Mouse (Mus musculus): Measurements from ENCODE around the gene Ptp4a2.
"Not testable (repeated sequence)": the region's sequence is repeated elsewhere in the genome, so short reads cannot be mapped to it uniquely, and the experiment has no call there.

Ptp4a2 gene

DNA sequence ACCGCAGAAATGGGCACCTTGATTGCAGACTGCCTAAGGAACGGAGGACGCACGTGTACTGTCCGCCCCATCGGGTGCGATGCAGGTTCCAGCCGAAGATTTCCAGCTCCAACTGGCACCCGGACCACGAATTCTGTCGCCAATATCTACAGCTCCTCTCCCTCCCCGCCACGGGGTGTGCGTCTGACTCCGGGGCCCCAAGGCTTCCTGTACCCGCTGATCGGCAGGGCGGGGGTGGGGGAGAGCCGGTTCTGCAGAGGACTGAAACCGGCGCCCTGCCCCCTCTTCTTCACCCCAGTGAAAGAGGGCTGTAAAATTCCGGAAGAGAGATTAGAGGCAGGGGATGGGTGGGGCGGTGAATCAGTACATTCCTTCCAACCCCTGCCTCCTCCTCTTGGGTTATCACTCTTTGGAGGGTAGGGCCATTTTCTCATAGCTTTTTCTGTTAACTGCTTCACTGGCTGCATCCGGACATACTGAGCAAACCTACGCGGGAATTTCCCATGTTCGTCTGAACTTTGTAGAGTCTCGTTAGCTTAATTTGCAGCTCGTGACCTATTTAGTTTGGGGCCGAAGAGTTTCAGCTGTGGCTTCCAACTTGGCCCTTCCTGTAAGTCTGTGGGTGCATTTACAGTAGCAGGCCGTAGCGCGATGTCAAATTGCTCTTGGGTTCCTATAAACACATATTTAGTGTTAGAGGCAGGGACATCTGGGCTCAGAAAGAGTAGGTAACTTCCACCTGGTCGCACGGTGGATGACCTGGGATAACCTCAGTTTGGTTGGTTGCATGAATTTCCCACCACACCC is at the start of gene Ptp4a2:
Ptp4a2 (plus strand) TSS at position 422 of the 807 bp plus-strand sequence.
- CTCF ChIA-PET = interaction anchor here (0.6 to 1.3 kb wide), 5 partner anchors 9 to 53 kb away, joined by 3 to 4 read pairs (median 3); no protein-coding TSS in a partner anchor

DNA sequence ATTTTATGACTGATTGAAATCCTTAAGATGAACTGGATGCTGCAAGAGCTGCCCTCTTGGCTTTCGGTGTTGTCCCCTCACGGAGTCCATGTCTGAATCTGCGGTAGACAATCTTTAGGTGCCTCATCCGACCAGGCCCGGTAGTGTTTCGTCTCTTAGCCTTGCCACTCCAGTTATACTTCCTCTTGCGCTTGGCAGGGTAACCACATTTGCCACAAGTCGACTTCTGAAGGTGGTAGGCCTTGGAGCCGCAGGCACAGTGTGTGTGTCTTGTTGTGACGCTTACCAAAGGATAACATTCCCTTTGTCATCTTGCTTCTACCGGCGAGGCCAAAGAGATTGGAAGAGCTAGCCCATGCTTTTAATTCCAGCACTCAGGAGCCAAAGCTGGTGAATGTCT is 49.4 kb upstream of the Ptp4a2 start:
- CTCF ChIA-PET = interaction anchor here (0.6 kb wide), 1 partner anchor 24 kb away, joined by 3 read pairs; no protein-coding TSS in a partner anchor

DNA sequence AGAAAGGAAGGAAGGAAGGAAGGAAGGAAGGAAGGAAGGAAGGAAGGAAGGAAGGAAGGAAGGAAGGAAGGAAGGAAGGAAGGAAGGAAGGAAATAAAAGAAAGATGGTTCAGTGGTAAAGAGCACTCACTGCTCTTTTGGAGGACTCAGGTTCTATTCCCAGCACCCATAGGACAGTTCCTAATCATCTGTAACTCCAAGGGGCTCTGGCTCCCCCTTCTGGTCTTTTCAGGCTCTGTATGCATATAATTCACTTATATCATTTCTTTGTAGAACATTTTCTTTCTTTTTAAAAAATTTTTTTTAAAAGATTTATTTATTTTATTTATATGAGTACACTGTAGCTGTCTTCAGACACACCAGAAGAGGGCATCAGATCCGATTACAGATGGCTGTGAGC is 48.5 kb upstream of the Ptp4a2 start:
- CTCF ChIA-PET = not testable (repeated sequence)

DNA sequence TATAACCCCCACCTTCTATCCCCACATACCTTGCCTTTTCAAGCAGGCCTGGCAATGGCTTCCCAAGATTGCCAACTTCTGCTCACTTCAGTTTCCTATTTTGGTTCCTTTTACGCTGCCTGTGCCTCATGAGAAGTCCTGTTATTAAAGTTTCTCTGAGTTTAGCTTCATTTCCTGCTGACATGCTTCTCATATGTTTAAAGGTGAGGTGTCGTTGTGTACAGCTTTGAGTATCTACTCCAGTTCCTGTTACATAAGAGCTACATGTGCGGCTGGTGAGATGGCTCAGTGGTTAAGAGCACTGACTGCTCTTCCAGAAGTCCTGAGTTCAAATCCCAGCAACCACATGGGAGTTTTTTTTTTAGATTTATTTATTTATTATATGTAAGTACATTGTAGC is 45.7 kb upstream of the Ptp4a2 start:
- CTCF ChIA-PET = no interaction called here

DNA sequence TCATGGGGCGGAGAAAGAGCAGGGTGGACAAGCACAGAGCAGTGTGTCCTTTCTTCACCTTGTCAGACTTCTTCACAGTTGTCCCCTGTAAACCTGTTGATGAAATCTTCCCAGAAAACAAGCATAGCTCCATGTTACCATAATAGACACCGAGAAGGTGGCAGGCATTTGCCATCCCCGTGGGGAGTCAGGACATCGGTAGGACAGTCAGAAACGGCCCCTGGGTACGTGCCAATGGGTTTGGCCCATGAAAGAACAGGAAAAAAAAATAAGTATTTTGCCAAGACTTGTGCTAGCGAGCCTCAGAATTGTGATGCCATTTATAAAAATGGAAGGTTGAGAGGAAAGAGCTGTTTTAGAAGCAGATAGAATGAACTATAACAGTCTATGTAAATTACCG is 43.2 kb upstream of the Ptp4a2 start:
- CTCF ChIA-PET = interaction anchor here (0.6 kb wide), 1 partner anchor 58 kb away, joined by 3 read pairs; no protein-coding TSS in a partner anchor

DNA sequence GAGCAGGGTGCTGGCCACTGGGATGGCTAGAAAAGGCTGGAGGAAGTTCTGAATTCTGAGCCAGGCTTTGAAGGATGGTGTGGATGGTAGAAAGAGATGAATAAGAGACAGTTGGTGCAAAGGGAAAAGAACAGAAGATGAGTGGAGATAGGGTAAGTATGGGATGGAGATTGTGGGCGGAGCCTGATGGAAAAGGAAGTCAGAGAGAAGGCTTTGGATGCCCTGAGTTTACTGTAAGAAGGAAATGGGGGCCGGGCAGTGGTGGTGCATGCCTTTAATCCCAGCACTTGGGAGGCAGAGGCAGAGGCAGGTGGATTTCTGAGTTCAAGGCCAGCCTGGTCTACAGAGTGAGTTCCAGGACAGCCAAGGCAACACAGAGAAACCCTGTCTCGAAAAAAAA is 42.3 kb upstream of the Ptp4a2 start:
- CTCF ChIA-PET = not testable (repeated sequence)

DNA sequence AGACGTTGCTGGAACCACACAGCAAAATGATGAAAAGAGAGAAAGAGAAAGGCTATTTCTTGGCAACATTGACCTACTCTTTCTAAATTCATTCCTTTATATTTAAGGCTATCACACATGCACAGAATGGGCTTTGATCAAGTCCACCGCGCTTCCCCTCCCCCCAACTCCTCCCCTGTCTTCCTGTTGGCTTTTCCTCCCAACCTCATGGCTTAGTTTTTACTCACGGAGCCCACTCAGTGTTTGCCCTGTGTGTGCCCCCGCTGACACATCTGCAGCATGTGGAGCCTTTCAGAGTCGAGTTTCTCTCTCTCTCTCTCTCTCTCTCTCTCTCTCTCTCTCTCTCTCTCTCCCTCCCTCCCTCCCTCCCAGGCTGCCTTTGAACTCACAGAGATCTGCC is 40.4 kb upstream of the Ptp4a2 start:
- CTCF ChIA-PET = interaction anchor here (0.6 to 1.7 kb wide), 2 partner anchors 19 to 74 kb away, joined by 4 to 5 read pairs; partner anchors contain the start of gene Tmem39b

DNA sequence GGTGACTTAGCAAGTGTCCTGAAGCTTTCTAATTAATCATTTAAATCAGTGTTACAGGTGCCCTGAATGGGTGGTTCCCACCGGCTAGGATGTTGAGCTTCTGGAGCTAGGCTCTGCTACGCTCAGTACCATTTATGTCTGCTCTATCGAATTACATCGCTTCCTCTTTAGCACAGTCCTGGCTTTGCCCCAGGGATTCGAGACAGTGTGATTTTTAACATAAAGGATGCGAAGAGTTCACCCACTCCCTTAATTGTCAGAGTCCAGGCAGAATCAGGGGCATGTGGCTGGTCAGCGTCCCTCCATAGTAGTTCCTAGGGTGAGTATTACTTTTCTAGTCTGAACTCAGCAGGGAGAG is 39.7 kb upstream of the Ptp4a2 start:
- CTCF ChIA-PET = interaction anchor here (1.7 kb wide), 1 partner anchor 75 kb away, joined by 4 read pairs; the partner anchor contains the start of gene Tmem39b

DNA sequence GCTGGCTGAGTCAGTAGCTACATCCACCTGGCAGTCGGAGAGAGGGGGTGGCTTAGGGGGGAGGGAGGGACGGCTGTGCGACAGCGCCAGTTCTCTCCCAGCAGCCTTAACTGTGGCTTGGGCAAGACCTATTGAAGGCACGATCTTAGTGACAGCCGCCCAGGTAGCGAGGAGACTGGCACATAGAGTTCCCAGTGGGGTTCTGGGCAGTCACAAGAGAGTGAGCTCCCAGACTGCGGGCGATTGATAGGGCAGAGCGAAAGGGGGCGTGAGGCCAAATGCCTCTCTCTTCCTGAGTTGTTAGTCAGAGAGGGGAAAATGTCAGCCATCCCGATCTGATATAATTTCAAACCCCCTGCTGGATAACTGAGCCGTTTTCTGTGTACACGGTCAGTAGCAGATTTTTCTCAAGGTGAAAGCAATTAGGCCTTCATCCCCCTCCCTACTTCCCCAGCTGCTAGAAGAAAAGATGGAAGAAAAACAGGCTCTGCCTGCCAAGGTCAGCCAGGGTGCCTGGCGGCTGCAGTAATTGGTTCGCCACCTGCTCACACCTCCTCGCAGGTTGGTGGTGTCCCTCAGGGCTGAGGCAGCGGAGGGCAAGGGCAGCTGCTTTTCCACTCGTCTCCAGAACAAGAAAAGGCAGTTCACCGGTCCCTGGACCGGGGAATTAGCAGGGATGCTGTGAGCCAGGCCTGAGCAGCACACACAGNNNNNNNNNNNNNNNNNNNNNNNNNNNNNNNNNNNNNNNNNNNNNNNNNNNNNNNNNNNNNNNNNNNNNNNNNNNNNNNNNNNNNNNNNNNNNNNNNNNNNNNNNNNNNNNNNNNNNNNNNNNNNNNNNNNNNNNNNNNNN is 39.1 kb upstream of the Ptp4a2 start:
- CTCF ChIA-PET = interaction anchor here (1.7 kb wide), 1 partner anchor 76 kb away, joined by 4 read pairs; the partner anchor contains the start of gene Tmem39b

DNA sequence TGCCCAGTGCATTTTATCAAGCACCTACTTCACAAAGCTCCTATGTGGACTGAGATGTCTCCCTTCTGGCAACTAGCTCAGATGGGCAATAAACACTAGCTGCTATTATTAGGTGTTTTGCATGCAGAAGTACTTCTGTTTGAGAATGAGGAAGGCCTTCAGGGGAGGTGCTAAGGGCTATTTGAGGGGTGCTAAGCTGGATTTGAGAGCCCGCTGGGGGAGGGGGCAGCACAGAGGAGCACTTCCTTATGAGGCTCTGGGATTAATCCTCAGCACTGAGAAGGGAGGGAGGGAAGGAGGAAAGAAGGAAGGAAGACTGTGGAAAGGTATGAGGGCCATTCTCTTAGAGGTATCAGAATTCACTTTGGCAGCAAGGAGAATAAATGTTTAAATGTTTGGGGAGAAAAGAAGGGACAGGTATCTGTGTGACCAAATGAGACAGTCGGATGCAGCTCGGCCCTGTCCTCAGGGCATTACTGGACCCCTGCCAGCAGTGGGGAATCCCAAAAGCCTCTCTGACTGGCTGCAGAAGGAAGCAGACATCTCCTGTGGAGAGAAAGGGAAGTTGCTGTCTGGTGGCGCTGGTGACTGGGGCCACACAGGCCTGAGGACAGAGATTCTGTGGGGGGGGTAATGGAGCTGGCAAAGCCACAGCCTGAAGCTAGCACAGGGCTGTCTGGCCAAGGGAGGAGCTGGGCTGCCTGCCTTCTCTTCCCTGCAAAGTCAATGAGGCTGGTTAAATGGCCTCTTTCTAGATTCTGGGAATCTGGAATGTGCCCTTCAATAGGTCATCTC is 28.9 kb upstream of the Ptp4a2 start:
- CTCF ChIA-PET = interaction anchor here (0.6 kb wide), 1 partner anchor 78 kb away, joined by 4 read pairs; no protein-coding TSS in a partner anchor

DNA sequence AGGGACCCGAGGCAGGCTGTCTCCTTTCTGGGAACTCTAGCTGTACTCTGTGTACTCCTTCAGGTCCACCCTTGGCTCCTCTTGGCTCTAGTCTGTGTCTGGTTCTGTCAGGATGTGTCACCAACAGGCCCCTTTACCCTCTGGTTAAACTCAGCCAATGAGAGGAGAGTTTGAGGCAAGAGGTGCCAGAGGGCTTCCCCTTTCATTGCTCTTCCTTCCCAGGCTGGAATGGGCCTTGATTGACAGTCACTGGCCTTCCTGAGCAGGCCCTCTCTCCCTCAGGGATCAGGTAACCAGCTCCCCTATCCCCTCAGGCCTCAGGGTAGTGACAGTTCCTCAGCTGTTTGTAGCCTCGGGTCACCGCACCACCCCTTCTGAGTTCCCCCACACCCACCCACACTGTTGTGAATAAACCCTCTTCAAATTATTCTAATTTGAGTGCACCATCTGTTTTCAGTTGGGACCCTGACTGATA is 28.1 kb upstream of the Ptp4a2 start:
- CTCF ChIA-PET = interaction anchor here (0.7 kb wide), 1 partner anchor 58 kb away, joined by 3 read pairs; no protein-coding TSS in a partner anchor

DNA sequence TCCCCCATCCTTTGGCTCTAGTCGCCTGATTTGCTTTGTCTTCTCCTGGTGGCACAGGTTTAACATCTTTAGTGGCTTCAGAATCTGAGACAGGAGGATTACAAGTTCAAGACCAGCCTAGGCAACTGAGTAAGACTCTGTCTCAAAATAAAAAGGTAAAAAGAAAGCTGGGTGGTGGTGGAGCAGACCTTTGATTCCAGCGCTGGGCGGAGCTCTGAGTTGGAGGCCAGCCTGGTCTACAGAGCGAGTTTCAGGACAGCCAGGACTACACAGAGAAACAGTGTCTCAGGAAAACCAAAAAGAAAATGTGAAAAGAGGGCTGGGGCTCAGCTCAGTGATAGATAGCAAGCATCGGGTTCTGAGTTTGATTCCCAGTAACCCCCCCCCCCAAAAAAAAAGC is 27.5 kb upstream of the Ptp4a2 start:
- CTCF ChIA-PET = interaction anchor here (0.7 to 1.0 kb wide), 2 partner anchors 57 to 83 kb away, joined by 3 read pairs; no protein-coding TSS in a partner anchor

DNA sequence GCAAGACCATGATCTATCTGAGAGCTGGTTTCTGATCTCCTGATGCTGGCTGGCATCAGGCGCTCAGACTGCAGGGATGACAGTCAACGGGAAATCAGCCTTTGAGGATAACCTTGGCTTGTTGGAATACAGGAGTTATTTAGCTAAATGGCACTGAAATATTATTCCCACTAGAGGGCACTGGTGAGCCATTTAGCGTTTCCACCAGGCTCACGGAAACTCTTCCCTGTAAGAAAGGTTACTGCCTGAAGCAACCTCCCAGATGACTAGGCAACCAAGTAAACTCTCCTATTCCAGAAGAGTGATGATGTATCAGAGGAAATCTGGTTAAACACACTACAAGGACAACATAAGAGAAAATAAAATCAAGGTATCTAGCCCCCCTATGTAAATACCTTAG is 25.8 kb upstream of the Ptp4a2 start:
- CTCF ChIA-PET = interaction anchor here (0.7 to 1.7 kb wide), 4 partner anchors 10 to 57 kb away, joined by 3 to 4 read pairs (median 3); no protein-coding TSS in a partner anchor

DNA sequence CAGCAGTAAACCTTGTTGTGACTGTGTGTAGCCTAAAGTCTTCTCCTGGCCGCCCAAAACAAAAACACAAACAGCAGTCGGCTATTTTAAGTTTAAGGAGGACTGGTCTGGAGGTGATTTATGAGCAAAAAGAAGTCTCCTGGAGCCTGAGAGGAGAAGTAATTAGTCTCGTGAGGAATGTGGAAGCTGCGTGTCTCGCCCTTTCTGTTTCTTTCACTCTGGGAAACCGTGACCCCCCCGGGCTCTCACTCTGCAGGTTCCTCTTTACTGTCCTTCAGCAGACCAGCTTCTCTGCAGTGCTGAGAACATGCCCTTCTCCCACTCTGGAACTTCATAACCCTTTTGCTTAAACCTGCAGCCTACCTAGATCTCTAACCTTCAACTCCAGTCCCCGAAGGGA is 22.3 kb upstream of the Ptp4a2 start:
- CTCF ChIA-PET = interaction anchor here (0.5 to 1.1 kb wide), 4 partner anchors 33 to 928 kb away, joined by 3 read pairs; no protein-coding TSS in a partner anchor

DNA sequence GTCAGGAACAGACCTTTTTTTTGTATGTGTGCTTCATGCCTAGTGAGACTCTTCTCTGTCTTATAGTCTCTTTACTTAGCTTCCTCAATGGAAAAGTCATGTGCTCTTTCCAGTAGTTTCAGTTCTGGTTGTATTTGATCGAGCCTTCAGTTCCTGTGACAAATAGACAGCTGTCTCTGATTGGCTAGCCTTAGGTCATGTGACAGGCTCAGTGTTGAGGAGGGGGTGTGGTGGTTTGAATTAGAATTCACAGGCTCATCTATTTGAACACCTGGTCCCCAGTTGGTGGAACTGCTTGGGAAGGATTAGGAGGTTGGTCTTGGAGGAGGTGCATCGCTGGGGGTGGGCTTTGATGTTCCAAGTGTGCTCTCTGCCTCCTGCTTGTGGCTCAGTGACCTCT is 21.4 kb upstream of the Ptp4a2 start:
- CTCF ChIA-PET = interaction anchor here (0.6 to 1.6 kb wide), 3 partner anchors 19 to 39 kb away, joined by 4 to 8 read pairs (median 5); no protein-coding TSS in a partner anchor

DNA sequence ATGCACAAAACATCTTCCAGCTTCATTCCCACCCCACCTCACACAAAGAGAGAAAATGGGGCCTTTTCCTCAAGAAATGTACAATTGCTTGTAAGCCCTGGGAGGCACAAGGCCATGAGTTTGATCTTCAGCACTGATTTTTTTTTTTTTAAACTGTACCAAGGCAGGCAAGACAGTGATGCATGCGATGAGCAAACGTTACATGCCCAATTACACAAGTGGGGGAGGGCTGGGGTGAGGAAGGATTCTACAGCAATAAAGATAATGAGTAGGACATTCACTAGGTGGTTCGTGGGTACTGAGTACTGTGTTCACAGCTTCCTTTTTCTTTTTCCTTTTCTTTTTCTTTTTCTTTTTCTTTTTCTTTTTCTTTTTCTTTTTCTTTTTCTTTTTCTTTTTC is 20.5 kb upstream of the Ptp4a2 start:
- CTCF ChIA-PET = interaction anchor here (0.7 to 1.6 kb wide), 3 partner anchors 20 to 63 kb away, joined by 3 to 5 read pairs (median 4); no protein-coding TSS in a partner anchor

DNA sequence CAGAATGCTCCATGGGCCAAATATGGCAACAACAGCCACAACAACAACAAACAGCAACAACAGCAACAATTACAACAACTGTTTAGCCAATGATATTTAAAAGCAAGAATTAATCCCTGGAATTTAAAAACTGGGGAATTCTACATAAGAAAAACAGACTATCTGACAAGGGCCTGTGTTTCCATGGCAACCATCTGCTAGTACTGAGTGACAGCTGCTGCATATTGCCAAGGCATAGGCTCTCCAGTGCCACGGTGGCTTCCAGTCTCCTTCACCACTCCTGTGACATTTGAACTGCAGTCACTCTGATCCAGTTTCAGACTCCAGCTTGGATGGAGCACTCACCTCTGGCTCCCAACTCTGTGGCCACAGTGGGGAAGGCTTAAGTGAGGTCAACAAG is 19.6 kb upstream of the Ptp4a2 start:
- CTCF ChIA-PET = interaction anchor here (0.6 kb wide), 1 partner anchor 144 kb away, joined by 7 read pairs; no protein-coding TSS in a partner anchor

DNA sequence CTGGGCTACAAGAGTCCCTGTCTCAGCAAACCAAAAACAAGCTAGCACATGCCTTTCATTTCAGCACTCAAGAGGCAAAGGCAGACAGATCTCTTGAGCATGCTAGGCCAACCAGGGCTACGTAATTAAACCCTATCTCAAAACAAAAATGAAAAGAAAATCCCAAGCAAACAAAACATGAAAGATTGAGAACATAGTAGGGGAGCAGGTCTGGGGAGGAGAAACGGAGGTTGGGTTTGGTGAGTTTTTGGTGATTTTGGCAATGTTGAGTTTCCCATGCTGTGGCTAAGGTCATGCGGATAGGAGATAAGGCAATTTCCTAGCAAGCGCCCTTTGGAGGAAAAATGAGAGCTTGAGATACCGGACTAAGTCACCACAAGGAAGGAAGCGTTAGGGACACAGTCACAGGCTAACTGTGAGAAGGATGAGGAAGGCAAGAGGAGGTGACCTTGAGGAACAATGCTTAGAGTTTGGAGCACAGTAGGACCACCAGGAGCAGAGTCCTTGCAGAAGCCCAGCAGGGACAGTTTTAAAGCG is 18.3 kb upstream of the Ptp4a2 start:
- CTCF ChIA-PET = interaction anchor here (0.7 kb wide), 1 partner anchor 31 kb away, joined by 3 read pairs; no protein-coding TSS in a partner anchor

DNA sequence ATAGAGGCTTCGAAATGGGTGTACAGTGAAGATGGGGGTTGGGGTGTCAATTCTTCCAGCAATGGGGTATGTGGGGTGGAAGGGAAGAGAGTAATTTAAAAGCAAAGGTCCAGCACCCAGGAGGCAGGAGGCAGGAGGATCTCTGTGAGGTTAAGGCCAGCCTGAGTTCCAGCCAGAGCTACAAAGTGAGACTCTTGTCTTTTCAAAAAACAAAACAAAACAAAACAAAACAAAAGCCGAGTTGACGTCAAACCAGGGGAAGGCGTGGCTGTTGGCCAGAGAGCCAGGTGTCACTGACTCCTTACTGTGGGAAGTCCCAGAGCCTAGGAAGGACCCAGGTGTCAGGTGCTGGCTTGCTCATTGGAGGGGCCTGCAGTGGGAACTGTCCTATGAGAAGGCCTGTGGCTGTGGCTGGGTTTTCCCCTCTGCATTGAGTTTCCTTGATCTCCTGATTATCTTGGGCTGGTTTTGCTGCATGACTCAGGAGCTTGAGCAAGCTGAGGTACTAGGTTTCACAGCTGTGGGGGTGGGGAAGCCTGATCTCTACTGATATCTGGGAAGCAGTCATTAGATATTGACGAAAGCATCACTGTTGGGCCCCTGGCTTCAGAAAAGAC is 17.2 kb upstream of the Ptp4a2 start:
- CTCF ChIA-PET = no interaction called here
